23 mouse cellular contexts compared by ENCODE assay signal in genomic region chr10:93603256-93603655, GRCm38 (mm10). TPM values are rescaled to one million over a fixed set of nuclear protein-coding genes. Genes with fewer than 3 reads are reported as not detected.
A peak's percentile ranks its signal among the peaks of the same experiment; 100 is the strongest.
DNase-seq lines count a peak whose midpoint lies in the region; ATAC-seq and TF ChIP-seq lines count a peak whose summit lies in the region.
"Had no signal": no experiment of that assay in that cellular context is flagged by ENCODE, and none has a peak within 500 bp of the region (broad histone marks: within the 10 kb centered on the region; RNA-seq: fewer than 3 reads in every experiment).

No protein-coding gene starts in this region.

- no peak overlapping the region for H3K27ac ChIP-seq in liver, embryonic 14.5 days
- H3K27ac ChIP-seq in liver, embryonic 11.5 days (ENCODE audit: low read depth, low read length): no peak overlapping the region
- H3K27ac ChIP-seq: embryonic facial prominence, embryonic 12.5 days; heart, embryonic 10.5 days; hindbrain, embryonic 12.5 days; intestine, embryonic 15.5 days; limb, embryonic 12.5 days; macrophage; midbrain, embryonic 12.5 days had no signal

- no peak for TF ChIP-seq EP300 in liver, embryonic 14.5 days (IDR thresholded peaks at IDR 0.05; ENCODE audit: low read depth)

- H3K4me2 ChIP-seq in liver, embryonic 14.5 days (ENCODE audit: low read depth): no peak overlapping the region
- no peak overlapping the region for H3K4me2 ChIP-seq in liver, embryonic 11.5 days
- H3K4me2 ChIP-seq: embryonic facial prominence, embryonic 12.5 days; hindbrain, embryonic 12.5 days; intestine, embryonic 15.5 days; limb, embryonic 12.5 days; midbrain, embryonic 12.5 days had no signal

- no peaks in the 10 kb centered on the region for H3K4me1 ChIP-seq in liver, embryonic 14.5 days (replicated peaks; ENCODE audit: control insufficient read depth in 2 of 2, insufficient read depth in 2 of 2, low read length in 1 of 2)
- H3K4me1 ChIP-seq in liver, embryonic 11.5 days (replicated peaks; ENCODE audit: control insufficient read depth, insufficient read depth, low read length): no peaks in the 10 kb centered on the region
- H3K4me1 ChIP-seq in E14TG2a.4 (replicated peaks; ENCODE audit: low read depth, low read length): no peaks in the 10 kb centered on the region
- H3K4me1 ChIP-seq: embryonic facial prominence, embryonic 12.5 days; heart, embryonic 10.5 days; hindbrain, embryonic 12.5 days; intestine, embryonic 15.5 days; limb, embryonic 12.5 days; midbrain, embryonic 12.5 days had no signal

- no peaks in the 10 kb centered on the region for H3K27me3 ChIP-seq in liver, embryonic 14.5 days (ENCODE audit: control insufficient read depth, insufficient read depth, low read length)
- H3K27me3 ChIP-seq in liver, embryonic 11.5 days (replicated peaks; ENCODE audit: control insufficient read depth, insufficient read depth, low read length): no peaks in the 10 kb centered on the region
- H3K27me3 ChIP-seq in E14TG2a.4 (ENCODE audit: insufficient read depth, low read length): peaks cover 7% of the 10 kb centered on the region; the same call in 1 of the 2 replicates
- H3K27me3 ChIP-seq: embryonic facial prominence, embryonic 12.5 days; hindbrain, embryonic 12.5 days; intestine, embryonic 15.5 days; limb, embryonic 12.5 days; midbrain, embryonic 12.5 days had no signal

- WGBS in liver, embryonic 14.5 days (ENCODE audit: insufficient replicate concordance): 74% methylated on average over 1 of the region's 1 CpGs
- 85% methylated on average over 1 of the region's 1 CpGs for WGBS in liver, embryonic 11.5 days

- no peak overlapping the region for H3K9ac ChIP-seq in liver, embryonic 14.5 days (replicated peaks)
- H3K9ac ChIP-seq in liver, embryonic 11.5 days (ENCODE audit: low read depth, low read length): no peak overlapping the region
- H3K9ac ChIP-seq: embryonic facial prominence, embryonic 12.5 days; hindbrain, embryonic 12.5 days; intestine, embryonic 15.5 days; limb, embryonic 12.5 days; midbrain, embryonic 12.5 days had no signal

- DNase-seq in CD4-positive, CD25-positive, alpha-beta regulatory T cell, adult 2 months (ENCODE audit: low read depth, low spot score): peak; percentile 27
- DNase-seq in liver, embryonic 14.5 days (ENCODE audit: low read depth in 3 of 3, low spot score in 3 of 3): no peak
- DNase-seq in liver, embryonic 11.5 days (ENCODE audit: low spot score): no peak
- DNase-seq in adipocyte (ENCODE audit: low spot score): peak; percentile 2
- no peak for DNase-seq in urinary bladder, postnatal 4 days (ENCODE audit: low spot score in 2 of 2)
- DNase-seq: adrenal gland, postnatal 25 days; cerebellum, adult 8-10 months; gastrocnemius, postnatal 10 days; heart, postnatal 10 days; kidney, postnatal 14 days; layer of hippocampus, adult 9-11 months; right cerebral cortex, adult 18-20 months had no signal

- H3K4me3 ChIP-seq in liver, embryonic 14.5 days (ENCODE audit: insufficient read depth in 1 of 2, low read depth in 2 of 2, low read length in 2 of 2): no peak overlapping the region
- no peak overlapping the region for H3K4me3 ChIP-seq in liver, embryonic 11.5 days (ENCODE audit: low read depth, low read length)
- H3K4me3 ChIP-seq in E14TG2a.4 (replicated peaks; ENCODE audit: low read length): no peak overlapping the region
- H3K4me3 ChIP-seq: embryonic facial prominence, embryonic 12.5 days; heart, embryonic 10.5 days; hindbrain, embryonic 12.5 days; intestine, embryonic 15.5 days; limb, embryonic 12.5 days; midbrain, embryonic 12.5 days had no signal

- no peaks in the 10 kb centered on the region for H3K9me3 ChIP-seq in liver, embryonic 14.5 days (ENCODE audit: control insufficient read depth, low read length)
- H3K9me3 ChIP-seq in liver, embryonic 11.5 days (ENCODE audit: control insufficient read depth, low read length): no peaks in the 10 kb centered on the region
- no peaks in the 10 kb centered on the region for H3K9me3 ChIP-seq in E14TG2a.4 (ENCODE audit: low read length)
- H3K9me3 ChIP-seq: embryonic facial prominence, embryonic 12.5 days; heart, embryonic 10.5 days; hindbrain, embryonic 12.5 days; intestine, embryonic 15.5 days; limb, embryonic 12.5 days; midbrain, embryonic 12.5 days had no signal

- peak; percentile 22; the same call in 1 of the 2 replicates for TF ChIP-seq CTCF in liver, embryonic 14.5 days (IDR thresholded peaks at IDR 0.05; ENCODE audit: low read depth)
- TF ChIP-seq CTCF in E14TG2a.4 (conservative IDR thresholded peaks at IDR 0.05; ENCODE audit: low read length): peak; percentile 33

- ATAC-seq in CD4-positive, CD25-positive, alpha-beta regulatory T cell, adult 4 months: no peak
- ATAC-seq in liver, embryonic 14.5 days (ENCODE audit: insufficient read depth): no peak
- no peak for ATAC-seq in liver, embryonic 11.5 days (replicated peaks; ENCODE audit: low FRiP score)
- no peak for ATAC-seq in frontal cortex, adult (ENCODE audit: low TSS enrichment)
- ATAC-seq: forebrain, embryonic 16.5 days; intestine, embryonic 15.5 days had no signal

- H3K36me3 ChIP-seq in liver, embryonic 14.5 days (replicated peaks; ENCODE audit: control insufficient read depth, insufficient read depth, low read depth): no peaks in the 10 kb centered on the region
- H3K36me3 ChIP-seq in liver, embryonic 11.5 days (ENCODE audit: control insufficient read depth, insufficient read depth, low read length): no peaks in the 10 kb centered on the region
- no peaks in the 10 kb centered on the region for H3K36me3 ChIP-seq in E14TG2a.4 (ENCODE audit: insufficient read depth, low read length)
- H3K36me3 ChIP-seq: embryonic facial prominence, embryonic 12.5 days; heart, embryonic 10.5 days; hindbrain, embryonic 12.5 days; intestine, embryonic 15.5 days; limb, embryonic 12.5 days; midbrain, embryonic 12.5 days had no signal

RNA-seq across cellular contexts. Expression of gene Snrpf, which starts 13.8 kb away (rescaled TPM):
- polyA plus RNA-seq in CD4-positive, CD25-positive, alpha-beta regulatory T cell, adult 4 months (2017; shearing (Covaris generic)): 10 to 100 TPM; 55.4 to 63.9 TPM
- 52.9 and 104 TPM in 2 replicates for polyA plus RNA-seq in liver, embryonic 14.5 days (2012; rRNA removed)
- 85.5 and 88.1 TPM in 2 replicates for polyA plus RNA-seq in liver, embryonic 14.5 days (2014; fragmentation: Nextera tagmentation; extraction: Ambion mirVana)
- 179 and 199 TPM in 2 replicates for polyA plus RNA-seq in liver, embryonic 11.5 days (2014; fragmentation: Nextera tagmentation; extraction: Ambion mirVana)

RNA-seq across cellular contexts. Expression of gene Ntn4, which starts 37.2 kb away (rescaled TPM):
- polyA plus RNA-seq in CD4-positive, CD25-positive, alpha-beta regulatory T cell, adult 4 months (2017; shearing (Covaris generic)): under 1 TPM; 0.12 to 0.27 TPM
- 0.44 and 0.52 TPM in 2 replicates for polyA plus RNA-seq in liver, embryonic 14.5 days (2012; rRNA removed)
- polyA plus RNA-seq in liver, embryonic 14.5 days (2014; fragmentation: Nextera tagmentation; extraction: Ambion mirVana): 0.05 and 0.11 TPM in 2 replicates
- 0.56 and 0.60 TPM in 2 replicates for polyA plus RNA-seq in liver, embryonic 11.5 days (2014; fragmentation: Nextera tagmentation; extraction: Ambion mirVana)

Comparison
In these comparisons a context has a peak if more than half of its experiments do, and no peak if none do; other contexts are left out.
1. DNase-seq: peak in CD4-positive, CD25-positive, alpha-beta regulatory T cell, adult 2 months (single experiment) and adipocyte (single experiment); none in liver, embryonic 14.5 days (0 of 3), liver, embryonic 11.5 days (single experiment) and urinary bladder, postnatal 4 days (0 of 2).